Mouse (Mus musculus) effector memory CD4-positive, alpha-beta T cell, adult 7 months (primary cell): ENCODE results near the gene Gm20834. TPM values are rescaled to one million over a fixed set of nuclear protein-coding genes. Genes with fewer than 3 reads are reported as not detected.

Experiments
- polyA plus RNA-seq: library from polyadenylated mRNA; unstranded; fragments of 100-300 nt; shearing (Covaris generic); gene quantifications from one replicate; pipeline ENCODE4 v1.2.1, GENCODE M21; 2017

The Gm20834 gene
- not detected for polyA plus RNA-seq

DNA sequence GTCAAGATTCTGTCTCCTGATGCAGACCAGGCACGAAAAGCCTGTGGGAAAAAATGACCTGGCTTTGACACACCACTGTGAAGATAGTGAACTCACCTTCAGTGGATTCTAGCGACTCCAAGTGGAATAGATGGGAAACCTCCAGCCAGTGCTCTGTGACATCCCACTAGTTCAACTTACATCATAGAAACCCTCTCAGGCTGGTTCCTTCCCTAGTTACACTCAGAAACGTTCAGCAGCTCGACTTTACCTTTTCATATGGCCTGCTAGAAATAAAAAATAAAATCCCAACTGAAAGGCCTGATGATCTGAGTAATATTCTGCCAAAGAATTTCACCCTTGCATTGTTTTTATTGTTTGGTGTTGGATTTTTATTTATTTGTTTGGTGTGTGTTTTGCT is at the start of gene Gm20834:
TSS of gene Gm20834 (minus strand) at position 101 of the 400 bp plus-strand sequence.

Other genes with a start within 250 kb of the Gm20834 start
- not detected for gene Gm21310, start 177.4 kb downstream of the Gm20834 start, polyA plus RNA-seq
- not detected for gene Gm28510, start 88.1 kb upstream of the Gm20834 start, polyA plus RNA-seq
- gene Gm20737, start 211.5 kb upstream of the Gm20834 start, polyA plus RNA-seq: not detected
- gene Gm21775, start 228.9 kb upstream of the Gm20834 start, polyA plus RNA-seq: not detected